Mouse (Mus musculus) liver, adult 2 months (tissue): ENCODE results near the gene Trp73. TPM values are rescaled to one million over a fixed set of nuclear protein-coding genes. Genes with fewer than 3 reads are reported as not detected.

Experiments used
- DNase-seq: peaks from one replicate; pipeline ENCODE4 v3.0.0-alpha.2; 2011; ENCODE audit warnings: low read depth, low spot score; ENCODE audit errors: extremely low read depth
- H3K27ac ChIP-seq: fragments of 200-500 bp; replicated peaks from 2 replicates; pipeline ENCODE4 v1.5.1; 2012; ENCODE audit warnings: low read depth, mild to moderate bottlenecking, control low read depth, inconsistent platforms, low read length; ENCODE audit not compliant: insufficient read depth
- H3K27me3 ChIP-seq: fragments of 200-500 bp; 2 replicates; pipeline ENCODE4 v1.6.1; 2012; ENCODE audit warnings: mild to moderate bottlenecking, moderate library complexity, low read length, inconsistent platforms; ENCODE audit not compliant: control insufficient read depth, insufficient read depth
- H3K36me3 ChIP-seq: fragments of 200-500 bp; 2 replicates; pipeline ENCODE4 v1.6.1; 2012; ENCODE audit warnings: low read length, inconsistent platforms; ENCODE audit not compliant: control insufficient read depth, insufficient read depth
- H3K4me1 ChIP-seq: fragments of 200-500 bp; 2 replicates; pipeline ENCODE4 v1.6.1; 2011; ENCODE audit warnings: low read length; ENCODE audit not compliant: control insufficient read depth, insufficient read depth
- H3K4me3 ChIP-seq: fragments of 200-500 bp; 2 replicates; pipeline ENCODE4 v1.5.1; 2011; ENCODE audit warnings: low read depth, mild to moderate bottlenecking, control low read depth, low read length, moderate library complexity; ENCODE audit not compliant: insufficient read depth
- H3K79me2 ChIP-seq: fragments of 200-500 bp; 2 replicates; pipeline ENCODE4 v1.6.1; 2012; ENCODE audit warnings: inconsistent platforms, mild to moderate bottlenecking, low read length, moderate library complexity; ENCODE audit not compliant: control insufficient read depth, insufficient read depth
- H3K9ac ChIP-seq: fragments of 200-500 bp; 2 replicates; pipeline ENCODE4 v1.6.1; 2012; ENCODE audit warnings: low read depth, mild to moderate bottlenecking, control low read depth, inconsistent platforms, low read length
- CTCF ChIP-seq: fragments of 200-500 bp; IDR thresholded peaks from 2 replicates; pipeline ENCODE4 v1.5.1; 2011; ENCODE audit warnings: low read depth, low read length, control low read depth
- POLR2A ChIP-seq: fragments of 200-500 bp; IDR thresholded peaks from 2 replicates; pipeline ENCODE4 v1.6.1; 2011; ENCODE audit warnings: low read length, control low read depth; ENCODE audit not compliant: insufficient read depth; ENCODE audit errors: extremely low read depth
- WGBS: fragments of 180-500 bp; shearing (Covaris S2); methylation state at CpG from one replicate; pipeline ENCODE4 v1.1.7; 2018; 5-methylcytosine and 5-hydroxymethylcytosine counted together
- polyA plus RNA-seq: library from polyadenylated mRNA; depleted of rRNA; stranded (reverse); fragments of >200 nt; gene quantifications from 2 replicates; pipeline ENCODE4 v1.2.3, GENCODE M21; 2012
- total RNA-seq: library from RNA; depleted of rRNA; stranded (reverse); fragments of >200 nt; gene quantifications from 2 replicates; pipeline ENCODE4 v1.2.3, GENCODE M21; 2014

The Trp73 gene
- total and polyA plus RNA-seq, 2 experiments, result not detected

- WGBS, result 69% methylated on average over 1 of the region's 1 CpGs
- Histone ChIP-seq H3K9ac (no peak overlapping the region), H3K4me3 (no peak overlapping the region), H3K79me2 (no peaks in the 10 kb centered on the region), H3K4me1 (no peaks in the 10 kb centered on the region), H3K27me3 (no peaks in the 10 kb centered on the region), H3K36me3 (no peaks in the 10 kb centered on the region), H3K27ac (no peak overlapping the region)
- TF ChIP-seq POLR2A, result no peak
- TF ChIP-seq CTCF, result no peak
- DNase-seq, result no peak
Measured at GRCm38 (mm10) chr4:154081974-154082373, 58.0 kb downstream of the Trp73 start.

GRCm38 (mm10) chr4:154081021-154081420 lies 59.0 kb downstream of the Trp73 start:
- Histone ChIP-seq H3K4me1 (no peaks in the 10 kb centered on the region), H3K4me3 (no peak overlapping the region; the same call in 1 of the 2 replicates), H3K36me3 (no peaks in the 10 kb centered on the region), H3K9ac (no peak overlapping the region), H3K27ac (no peak overlapping the region), H3K79me2 (no peaks in the 10 kb centered on the region), H3K27me3 (no peaks in the 10 kb centered on the region)
- peak; percentile 68 for DNase-seq
- WGBS, result 1% methylated on average over 13 of the region's 13 CpGs
- TF ChIP-seq CTCF (no peak), POLR2A (no peak)

GRCm38 (mm10) chr4:154080211-154080610 lies 59.8 kb downstream of the Trp73 start:
- H3K27ac ChIP-seq, result no peak overlapping the region
- WGBS, result 82% methylated on average over 4 of the region's 4 CpGs
- TF ChIP-seq POLR2A (no peak), CTCF (no peak)
- no peaks in the 10 kb centered on the region for H3K4me1 ChIP-seq
- no peak overlapping the region for H3K4me3 ChIP-seq
- DNase-seq, result no peak
- no peaks in the 10 kb centered on the region for H3K79me2 ChIP-seq
- H3K27me3 ChIP-seq, result no peaks in the 10 kb centered on the region
- H3K36me3 ChIP-seq, result no peaks in the 10 kb centered on the region
- no peak overlapping the region for H3K9ac ChIP-seq

GRCm38 (mm10) chr4:154071941-154072340 lies 68.1 kb downstream of the Trp73 start:
- WGBS, result 20% methylated on average over 10 of the region's 16 CpGs
- H3K9ac ChIP-seq, result no peak overlapping the region

GRCm38 (mm10) chr4:154071521-154071920 lies 68.5 kb downstream of the Trp73 start:
- no peak for DNase-seq
- Histone ChIP-seq H3K4me3 (no peak overlapping the region), H3K4me1 (no peaks in the 10 kb centered on the region), H3K36me3 (no peaks in the 10 kb centered on the region), H3K27ac (no peak overlapping the region), H3K79me2 (no peaks in the 10 kb centered on the region), H3K9ac (no peak overlapping the region), H3K27me3 (no peaks in the 10 kb centered on the region)
- TF ChIP-seq POLR2A, result no peak
- TF ChIP-seq CTCF, result no peak
- WGBS, result under 1% methylated on average over 15 of the region's 20 CpGs

More at GRCm38 (mm10) chr4:154071941-154072340, 68.1 kb downstream of the Trp73 start:
- Histone ChIP-seq H3K27ac (no peak overlapping the region), H3K4me1 (no peaks in the 10 kb centered on the region), H3K4me3 (no peak overlapping the region), H3K36me3 (no peaks in the 10 kb centered on the region), H3K27me3 (no peaks in the 10 kb centered on the region), H3K79me2 (no peaks in the 10 kb centered on the region)
- DNase-seq, result no peak
- TF ChIP-seq CTCF (no peak), POLR2A (no peak)

GRCm38 (mm10) chr4:154070896-154071295 lies 69.1 kb downstream of the Trp73 start:
- 2% methylated on average over 5 of the region's 5 CpGs for WGBS
- Histone ChIP-seq H3K79me2 (no peaks in the 10 kb centered on the region), H3K27ac (no peak overlapping the region), H3K4me3 (no peak overlapping the region), H3K27me3 (no peaks in the 10 kb centered on the region), H3K36me3 (no peaks in the 10 kb centered on the region), H3K4me1 (no peaks in the 10 kb centered on the region), H3K9ac (no peak overlapping the region)
- TF ChIP-seq POLR2A (no peak), CTCF (no peak)
- DNase-seq, result no peak
